Mouse (Mus musculus) skeletal muscle tissue, postnatal 0 days (tissue): ENCODE data around the gene Klrb1b. TPM values are rescaled to one million over a fixed set of nuclear protein-coding genes. Genes with fewer than 3 reads are reported as not detected.

Source experiments
- polyA plus RNA-seq: library from polyadenylated mRNA; unstranded; fragments of >200 nt; fragmentation: Nextera tagmentation; extraction: Ambion mirVana; gene quantifications from 2 replicates; pipeline ENCODE4 v1.2.1, GENCODE M21; 2015

Gene Klrb1b
- polyA plus RNA-seq, result 0.06 and 0.24 TPM in 2 replicates

GRCm38 (mm10) chr6:128826132-128826531, at the start of gene Klrb1b, which contains the start of gene Gm44511:
Gene Klrb1b, minus strand, starts transcription at chr6:128826331.
Gene Gm44511, minus strand, starts transcription at chr6:128826315.

DNA sequence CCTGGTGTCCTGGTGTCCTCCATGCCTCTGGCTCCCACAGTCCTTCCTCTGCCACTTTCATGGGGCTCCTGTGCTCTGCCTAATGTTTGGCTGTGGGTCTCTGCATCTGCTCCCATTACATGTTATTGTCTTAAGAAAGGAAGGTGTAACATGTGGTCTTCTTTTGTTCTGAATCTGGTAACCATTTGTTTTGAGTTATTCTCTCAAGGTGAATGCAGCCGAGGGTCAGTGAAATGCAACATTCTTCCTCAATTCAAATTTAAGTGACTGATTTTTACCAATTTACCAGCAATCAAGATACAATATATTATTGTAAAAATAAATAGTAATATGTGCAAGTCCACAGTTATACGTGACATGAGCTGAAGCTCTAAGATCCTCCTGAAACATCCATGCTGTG, 37.0 kb downstream of the Klrb1b start, which contains the start of gene Klrb1c:
Klrb1c (minus strand) TSS at position 101 of the 400 bp plus-strand sequence.

Other genes with a start within 250 kb of the Klrb1b start
- gene A2ml1, start 244.7 kb downstream of the Klrb1b start, polyA plus RNA-seq, result not detected in 2 replicates
- 0.29 and 0.30 TPM in 2 replicates for gene Klrb1a, start 202.8 kb downstream of the Klrb1b start, polyA plus RNA-seq
- gene Clec2h, start 163.9 kb downstream of the Klrb1b start, polyA plus RNA-seq, result not detected in 2 replicates
- not detected in 2 replicates for gene Klrb1, start 103.3 kb downstream of the Klrb1b start, polyA plus RNA-seq
- gene Klrb1c, start 37.1 kb downstream of the Klrb1b start, polyA plus RNA-seq, result 0.12 and 0.13 TPM in 2 replicates
- not detected in 2 replicates for gene Gm44511, start within 50 bp of the Klrb1b start, polyA plus RNA-seq
- gene Clec2i, start 61.3 kb upstream of the Klrb1b start, polyA plus RNA-seq, result 0.22 and 0.26 TPM in 2 replicates
- 0.18 and 0.43 TPM in 2 replicates for gene BC035044, start 64.8 kb upstream of the Klrb1b start, polyA plus RNA-seq
- gene Clec2g, start 108.0 kb upstream of the Klrb1b start, polyA plus RNA-seq, result 0.46 TPM in 1 of 2 replicates, not detected in the other
- gene Klrb1f, start 219.6 kb upstream of the Klrb1b start, polyA plus RNA-seq, result 0.30 and 0.44 TPM in 2 replicates